Mouse (Mus musculus) layer of hippocampus, adult 11-12 months (tissue): ENCODE results near the gene Adcy4.

ENCODE experiments used
- DNase-seq: peaks from one replicate; pipeline ENCODE4 v3.0.0; 2022; ENCODE audit warnings: low spot score

The Adcy4 gene

GRCm38 (mm10) chr14:55783958-55784235 lies at the start of gene Adcy4:
Gene Adcy4 (minus strand): TSS chr14:55784095.
- no peak for DNase-seq

GRCm38 (mm10) chr14:55833126-55833525 lies 49.2 kb upstream of the Adcy4 start:
- no peak for DNase-seq

- DNase-seq = no peak
Measured at GRCm38 (mm10) chr14:55830331-55830730, 46.4 kb upstream of the Adcy4 start.

DNA sequence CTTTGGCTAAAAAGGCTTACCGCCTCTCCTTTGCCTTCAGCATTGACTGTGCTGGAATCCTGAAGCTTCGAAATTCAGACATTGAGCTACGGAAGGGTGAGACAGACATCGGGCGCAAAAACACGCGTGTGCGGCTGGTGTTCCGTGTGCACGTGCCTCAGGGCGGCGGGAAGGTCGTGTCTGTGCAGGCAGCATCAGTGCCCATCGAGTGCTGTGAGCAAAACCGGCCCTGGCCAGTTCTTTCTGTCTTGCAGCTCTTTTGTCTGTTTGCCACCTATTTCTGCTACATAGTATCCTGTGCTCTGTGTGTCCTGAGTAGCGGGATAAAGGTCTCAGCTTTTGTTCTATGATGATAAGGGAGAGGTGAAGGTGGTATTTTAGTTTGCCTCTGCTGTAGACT lies 46.0 kb upstream of the Adcy4 start:
- no peak for DNase-seq

- DNase-seq = no peak
Measured at GRCm38 (mm10) chr14:55828716-55829263, 44.9 kb upstream of the Adcy4 start.

- DNase-seq = no peak
Measured at GRCm38 (mm10) chr14:55826551-55827340, 42.9 kb upstream of the Adcy4 start.

DNA sequence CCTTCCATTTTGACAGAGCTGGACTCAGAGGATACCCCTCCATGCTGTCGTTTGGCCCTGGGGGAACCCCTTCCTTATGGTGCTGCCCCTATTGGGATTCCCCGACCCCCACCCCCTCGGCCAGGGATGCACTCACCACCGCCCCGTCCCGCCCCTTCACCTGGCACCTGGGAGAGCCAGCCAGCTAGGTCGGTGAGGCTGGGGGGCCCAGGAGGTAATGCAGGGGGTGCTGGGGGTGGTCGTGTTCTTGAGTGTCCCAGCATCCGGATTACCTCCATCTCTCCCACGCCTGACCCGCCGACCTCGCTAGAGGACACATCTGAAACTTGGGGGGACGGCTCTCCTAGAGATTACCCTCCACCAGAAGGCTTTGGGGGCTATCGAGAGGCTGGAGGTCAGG lies 42.2 kb upstream of the Adcy4 start:
- no peak for DNase-seq

DNA sequence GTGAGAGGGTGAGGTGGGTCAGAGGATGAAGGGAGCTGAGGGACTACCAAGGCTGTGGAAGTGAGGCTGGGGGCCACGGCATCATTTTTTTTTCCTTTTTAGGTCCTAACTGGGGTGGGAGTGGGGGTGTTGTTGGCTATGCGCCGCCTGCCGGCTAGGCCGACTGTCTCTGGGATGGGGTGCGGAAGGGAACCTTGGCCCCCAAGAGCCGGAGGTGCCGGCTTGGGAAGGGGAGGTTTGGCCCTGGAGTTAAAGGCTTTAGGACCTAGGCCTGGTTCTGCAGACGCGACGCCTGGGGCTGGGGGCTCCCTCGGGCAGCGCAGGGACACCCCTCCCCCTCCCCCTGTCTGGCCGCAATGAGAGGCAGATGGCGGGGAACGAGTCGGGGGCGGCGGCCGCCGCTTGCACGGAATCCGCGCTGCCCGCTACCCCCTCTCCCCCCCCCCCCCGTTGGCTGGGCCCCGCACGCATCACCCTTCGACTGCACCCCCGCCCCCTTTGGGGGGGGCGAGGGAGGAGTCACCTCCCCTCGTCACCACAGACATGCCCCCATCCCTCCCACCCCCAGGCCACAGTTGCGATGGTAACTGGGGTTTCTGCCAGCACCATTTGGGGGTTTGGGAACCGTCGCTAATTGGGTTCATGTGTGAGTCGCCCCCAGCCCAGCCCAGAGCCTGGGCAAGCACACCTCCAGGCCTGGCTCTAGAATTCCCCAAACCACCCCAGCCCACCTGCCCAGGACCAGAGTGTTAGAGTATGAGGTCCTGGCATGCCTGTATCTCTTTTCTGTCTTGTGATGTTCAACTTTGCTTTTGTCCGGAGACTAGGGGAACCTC lies 41.5 kb upstream of the Adcy4 start:
- no peak for DNase-seq

DNA sequence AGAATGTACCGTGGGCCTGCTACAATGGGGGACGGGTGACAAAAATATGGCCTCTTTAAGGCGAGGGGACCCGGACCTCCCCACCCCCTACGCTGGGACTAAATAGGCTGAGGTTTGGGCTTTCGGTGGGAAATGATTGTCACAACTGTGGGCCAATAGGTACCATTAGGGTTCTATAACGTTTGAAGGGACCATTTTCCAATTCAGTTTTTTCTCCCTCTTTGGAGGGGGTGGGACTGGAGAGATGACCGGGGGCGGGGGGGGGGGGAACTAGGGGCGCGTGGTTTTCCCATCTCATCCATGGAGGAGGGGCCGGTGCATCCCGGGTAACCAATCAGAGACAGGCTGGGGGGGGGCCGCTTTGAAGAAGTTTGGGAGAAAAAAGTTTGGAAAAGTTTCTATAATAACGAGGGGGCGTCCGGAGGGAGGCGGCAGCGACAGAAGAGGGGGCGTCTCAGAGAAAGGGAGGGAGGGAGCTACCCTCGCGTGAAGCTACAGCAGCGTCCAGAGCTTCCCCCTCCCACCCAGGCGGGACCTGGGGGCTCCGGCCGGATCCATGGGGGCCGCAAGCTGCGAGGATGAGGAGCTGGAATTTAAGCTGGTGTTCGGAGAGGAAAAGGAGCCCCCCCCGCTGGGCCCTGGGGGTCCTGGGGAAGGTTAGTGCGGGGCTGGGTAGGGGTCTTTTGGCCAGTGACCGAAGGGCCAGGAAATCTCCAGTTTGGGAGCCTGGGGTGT lies 40.8 kb upstream of the Adcy4 start:
- no peak for DNase-seq

GRCm38 (mm10) chr14:55824001-55824480 lies 40.1 kb upstream of the Adcy4 start:
- no peak for DNase-seq

DNA sequence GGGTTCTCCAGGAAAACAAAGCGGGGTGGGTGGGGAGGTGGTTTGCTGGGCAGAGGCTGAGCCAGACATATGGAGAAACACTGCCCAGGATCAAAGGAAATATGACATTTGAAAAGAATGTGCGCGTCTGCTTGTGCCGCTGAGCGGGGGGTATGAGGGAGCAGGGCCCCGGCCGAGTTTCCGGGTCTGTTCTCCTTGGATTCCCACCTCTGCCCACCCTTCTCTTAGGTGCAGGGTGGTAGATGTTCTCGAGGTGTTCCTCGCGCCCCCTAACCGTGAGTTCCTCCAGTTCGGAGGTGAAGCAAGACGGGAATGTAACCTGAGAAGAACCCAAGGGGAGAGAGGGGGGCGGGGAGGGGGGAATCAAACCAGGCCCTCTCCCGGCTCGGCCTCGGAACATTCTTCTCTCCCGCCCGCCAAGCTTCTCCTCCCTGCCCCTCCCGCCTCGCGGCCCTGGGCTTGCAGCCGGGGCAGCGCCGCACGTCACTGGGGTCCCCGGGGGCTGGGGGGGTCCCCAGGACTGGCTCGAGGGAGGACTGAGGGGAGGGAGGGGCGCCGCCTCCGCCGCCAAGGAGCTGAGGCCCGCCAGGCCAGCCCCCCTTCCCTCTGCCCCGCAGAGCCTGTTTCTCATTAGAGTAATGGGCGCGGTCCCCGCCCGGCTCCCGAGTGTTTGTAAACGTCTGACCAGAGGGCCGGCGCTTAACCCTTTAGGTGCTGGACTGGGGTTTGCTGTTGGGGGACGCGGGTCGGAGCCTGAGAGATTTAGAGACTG lies 39.3 kb upstream of the Adcy4 start, which contains the start of gene Nfatc4:
Gene Nfatc4, plus strand, starts transcription at position 154 of the 772 bp plus-strand sequence.
- DNase-seq = peak; percentile 44

GRCm38 (mm10) chr14:55822435-55822990 lies 38.6 kb upstream of the Adcy4 start:
- peak; percentile 65 for DNase-seq

- DNase-seq = no peak
Measured at GRCm38 (mm10) chr14:55820576-55820975, 36.7 kb upstream of the Adcy4 start.

GRCm38 (mm10) chr14:55819845-55820405 lies 36.0 kb upstream of the Adcy4 start:
- DNase-seq = no peak

DNA sequence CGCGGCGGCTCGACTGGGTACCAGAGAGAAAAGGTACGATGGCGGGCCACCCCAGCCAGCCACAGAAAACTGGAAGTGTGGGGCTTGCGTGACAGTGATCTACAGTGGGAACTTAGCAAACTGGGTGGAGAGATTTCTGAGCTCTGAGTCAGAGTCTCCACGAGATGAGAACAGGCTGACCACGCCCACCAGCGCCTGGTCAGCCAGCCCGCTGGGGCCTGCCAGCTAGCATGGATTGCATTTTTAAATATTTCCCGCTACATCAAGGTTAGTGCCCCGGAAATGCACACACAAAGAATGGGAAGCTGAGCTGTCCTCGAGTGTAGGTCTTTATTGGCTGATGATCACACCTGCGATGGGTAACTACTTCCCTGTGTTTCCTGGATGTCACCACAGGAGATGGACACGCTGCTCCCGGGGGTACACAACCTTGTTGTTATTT lies 31.4 kb upstream of the Adcy4 start:
- no peak for DNase-seq

DNA sequence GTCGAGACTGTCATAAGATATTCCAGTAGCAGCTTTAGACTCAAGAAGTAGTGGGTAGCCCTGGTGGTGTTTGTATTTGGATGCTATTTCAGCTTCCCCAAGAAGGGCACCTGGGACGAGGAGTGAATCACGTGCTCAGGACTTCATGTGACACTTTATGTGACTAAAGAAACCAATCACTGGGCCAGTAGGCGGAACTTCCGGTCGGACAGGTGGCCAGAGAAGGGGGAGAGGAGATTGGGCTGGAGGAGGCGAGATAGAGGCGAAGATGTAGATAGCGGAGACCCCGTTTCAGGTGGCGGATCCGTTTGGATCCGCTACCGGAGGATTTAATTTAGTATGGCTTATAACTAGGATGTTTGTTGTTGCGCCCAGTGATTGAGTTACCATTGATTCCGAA lies 31.0 kb upstream of the Adcy4 start:
- peak; percentile 55 for DNase-seq

DNA sequence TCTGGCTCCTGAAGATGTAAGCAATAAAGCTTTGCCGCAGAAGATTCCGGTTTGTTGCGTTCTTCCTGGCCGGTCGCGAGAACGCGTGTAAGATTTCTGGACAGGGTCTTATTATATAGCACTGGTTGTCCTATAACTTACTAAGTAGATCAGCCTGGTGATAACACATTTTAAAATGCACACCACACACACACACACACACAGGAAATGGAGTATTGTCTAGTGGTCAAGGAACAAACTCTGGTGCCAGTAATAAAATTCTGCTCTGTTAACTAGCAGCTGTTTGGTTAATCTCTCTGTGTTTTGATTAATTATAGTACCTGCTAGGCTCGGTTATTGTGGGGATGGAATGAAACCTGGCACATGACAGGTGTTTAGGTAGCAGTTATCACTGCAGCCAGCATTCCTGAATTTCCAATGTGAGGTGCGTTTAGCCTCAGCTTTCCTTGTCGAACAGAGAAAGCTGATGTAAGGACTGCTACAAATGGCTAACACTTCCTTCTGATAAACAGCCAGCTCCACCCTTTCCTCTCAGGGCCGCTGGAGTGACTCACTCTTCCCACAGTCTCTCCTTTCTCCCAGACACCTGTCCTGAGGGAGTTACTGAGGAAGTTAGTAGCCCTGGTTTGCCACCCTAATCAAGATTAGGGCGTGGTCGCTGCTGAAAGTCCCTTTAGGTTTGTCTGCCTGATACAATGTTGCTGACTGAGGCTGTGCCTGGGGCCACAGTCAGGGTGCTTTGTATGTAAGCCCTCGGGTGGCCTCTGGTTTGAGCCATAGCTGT lies 11.7 kb upstream of the Adcy4 start:
- no peak for DNase-seq

- no peak for DNase-seq
Measured at GRCm38 (mm10) chr14:55793946-55794345, 10.1 kb upstream of the Adcy4 start.

DNA sequence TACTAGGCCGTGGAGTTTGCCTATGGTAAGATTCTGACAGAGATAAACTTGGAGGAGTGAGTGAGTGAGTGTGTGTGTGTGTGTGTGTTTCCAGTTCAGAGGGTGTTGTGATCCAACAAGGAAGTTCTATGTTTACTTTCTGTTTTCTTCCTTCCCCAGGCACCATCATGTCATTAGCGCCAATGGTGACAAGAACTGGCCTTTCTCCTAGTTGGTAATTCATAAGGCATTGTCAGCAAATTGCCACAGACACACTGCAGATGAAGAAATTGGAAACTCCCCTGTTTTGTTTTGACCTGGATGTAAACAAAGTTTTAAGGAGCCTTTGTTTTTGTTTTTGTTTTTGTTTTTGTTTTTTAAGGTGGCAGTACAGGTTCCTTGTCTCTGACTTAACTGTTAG lies 9.6 kb upstream of the Adcy4 start:
- DNase-seq = no peak
